In genomic region chr11:99284011-99284410, GRCm38 (mm10) we compare ENCODE assay signal across 33 mouse cellular contexts. TPM values are rescaled to one million over a fixed set of nuclear protein-coding genes. Genes with fewer than 3 reads are reported as not detected.
DNase-seq lines count a peak whose midpoint lies in the region; ATAC-seq lines count a peak whose summit lies in the region.
"Had no signal": no experiment of that assay in that cellular context is flagged by ENCODE, and none has a peak within 500 bp of the region (broad histone marks: within the 10 kb centered on the region; RNA-seq: fewer than 3 reads in every experiment).

No protein-coding gene starts in this region.

- no peaks in the 10 kb centered on the region for H3K36me3 ChIP-seq in forebrain, embryonic 14.5 days (ENCODE audit: control insufficient read depth, insufficient read depth, low read length)
- no peaks in the 10 kb centered on the region for H3K36me3 ChIP-seq in forebrain, embryonic 12.5 days (replicated peaks)
- H3K36me3 ChIP-seq: heart, embryonic 10.5 days; hindbrain, embryonic 15.5 days; kidney, embryonic 15.5 days; midbrain, embryonic 12.5 days; neural tube, embryonic 15.5 days had no signal

- H3K9me3 ChIP-seq in forebrain, embryonic 14.5 days (replicated peaks; ENCODE audit: control insufficient read depth, low read length), result no peaks in the 10 kb centered on the region
- H3K9me3 ChIP-seq in forebrain, embryonic 12.5 days, result no peaks in the 10 kb centered on the region
- H3K9me3 ChIP-seq: heart, embryonic 10.5 days; hindbrain, embryonic 15.5 days; kidney, embryonic 15.5 days; midbrain, embryonic 12.5 days; neural tube, embryonic 15.5 days had no signal

- 60% methylated on average over 5 of the region's 5 CpGs for whole genome bisulfite sequencing in forebrain, embryonic 14.5 days
- WGBS in forebrain, embryonic 12.5 days, result 76% methylated on average over 5 of the region's 5 CpGs

- no peaks in the 10 kb centered on the region for H3K4me1 ChIP-seq in forebrain, embryonic 14.5 days (ENCODE audit: control insufficient read depth, insufficient read depth, low read length)
- H3K4me1 ChIP-seq in forebrain, embryonic 12.5 days, result 0 out of 2 replicates have a peak, but pooled peaks cover 4% of the 10 kb centered on the region
- H3K4me1 ChIP-seq: kidney, embryonic 15.5 days; midbrain, embryonic 12.5 days; neural tube, embryonic 15.5 days had no signal

- no peak overlapping the region for H3K4me2 ChIP-seq in forebrain, embryonic 14.5 days (ENCODE audit: low read length)
- no peak overlapping the region for H3K4me2 ChIP-seq in forebrain, embryonic 12.5 days
- H3K4me2 ChIP-seq: hindbrain, embryonic 15.5 days; kidney, embryonic 15.5 days; liver, embryonic 11.5 days; lung, embryonic 14.5 days; midbrain, embryonic 12.5 days; neural tube, embryonic 15.5 days had no signal

- H3K9ac ChIP-seq in forebrain, embryonic 14.5 days (ENCODE audit: low read length), result no peak overlapping the region
- H3K9ac ChIP-seq in forebrain, embryonic 12.5 days, result no peak overlapping the region
- H3K9ac ChIP-seq: forebrain, postnatal 0 days; hindbrain, embryonic 15.5 days; kidney, embryonic 15.5 days; lung, embryonic 14.5 days; midbrain, embryonic 12.5 days; neural tube, embryonic 15.5 days had no signal

- no peak overlapping the region for H3K4me3 ChIP-seq in forebrain, embryonic 14.5 days (ENCODE audit: low read depth, low read length)
- no peak overlapping the region for H3K4me3 ChIP-seq in forebrain, embryonic 12.5 days (replicated peaks)
- H3K4me3 ChIP-seq: heart, embryonic 10.5 days; hindbrain, embryonic 15.5 days; kidney, embryonic 15.5 days; midbrain, embryonic 12.5 days; neural tube, embryonic 15.5 days had no signal

- H3K27me3 ChIP-seq in forebrain, embryonic 14.5 days (replicated peaks; ENCODE audit: control insufficient read depth, insufficient read depth, low read length), result no peaks in the 10 kb centered on the region
- H3K27me3 ChIP-seq in forebrain, embryonic 12.5 days, result no peaks in the 10 kb centered on the region
- H3K27me3 ChIP-seq: hindbrain, embryonic 15.5 days; kidney, embryonic 15.5 days; midbrain, embryonic 12.5 days; neural tube, embryonic 15.5 days had no signal

- DNase-seq in forebrain, embryonic 14.5 days (ENCODE audit: low spot score), result peak; percentile 37
- DNase-seq in layer of hippocampus, adult 9-11 months, result peak; percentile 29
- no peak for DNase-seq in layer of hippocampus, postnatal 10 days (ENCODE audit: low spot score in 2 of 2)
- peak; percentile 63 for DNase-seq in cerebellum, adult 8-10 months
- DNase-seq in retina, embryonic 14.5 days (ENCODE audit: low spot score), result peak; percentile 43
- DNase-seq in frontal cortex, postnatal 25 days (ENCODE audit: low spot score in 2 of 2), result no peak
- DNase-seq: adrenal gland, postnatal 25 days; embryo, embryonic 11 days; forebrain, postnatal 0 days; kidney, postnatal 4 days; lung, embryonic 14.5 days; right cerebral cortex, postnatal 25 days; thymus, adult 2 months had no signal

- no peak for ATAC-seq in forebrain, embryonic 14.5 days
- no peak for ATAC-seq in forebrain, embryonic 12.5 days (ENCODE audit: low FRiP score)
- ATAC-seq in monocyte, adult 5-6 weeks (replicated peaks; ENCODE audit: insufficient number of reproducible peaks, low FRiP score, low TSS enrichment, poor library complexity, severe bottlenecking), result no peak
- ATAC-seq: forebrain, postnatal 0 days; intestine, postnatal 0 days had no signal

- no peak overlapping the region for H3K27ac ChIP-seq in forebrain, embryonic 14.5 days (ENCODE audit: low read depth, low read length)
- no peak overlapping the region for H3K27ac ChIP-seq in forebrain, embryonic 12.5 days
- H3K27ac ChIP-seq: heart, embryonic 10.5 days; hindbrain, embryonic 15.5 days; kidney, embryonic 15.5 days; midbrain, embryonic 12.5 days; neural tube, embryonic 15.5 days had no signal

RNA-seq across cellular contexts. Expression of gene Krt24, which starts 1.1 kb away (rescaled TPM):
- not detected in 2 replicates for polyA plus RNA-seq in forebrain, embryonic 14.5 days (2014; fragmentation: Nextera tagmentation; extraction: Ambion mirVana)
- polyA plus RNA-seq in forebrain, embryonic 12.5 days (2016; fragmentation: Nextera tagmentation; extraction: Ambion mirVana), result not detected in 2 replicates
- not detected for total RNA-seq in layer of hippocampus, postnatal 10 days (2021)
- not detected in 3 replicates for total RNA-seq in monocyte, adult 5-6 weeks (2017)
- total RNA-seq: adrenal gland, postnatal 25 days; ES-E14; forebrain, postnatal 0 days; gastrocnemius, adult 18-20 months; left cerebral cortex, adult 8-10 months had no signal
- polyA plus RNA-seq: activated CD4-positive, CD25-positive, alpha-beta regulatory T cell, adult 4 months; CD4-positive, CD25-positive, alpha-beta regulatory T cell, adult 4 months; gonadal fat pad, adult 2 months; heart, embryonic 10.5 days; heart, postnatal 0 days; kidney, embryonic 15.5 days; liver, embryonic 11.5 days; lung, embryonic 14.5 days; midbrain, embryonic 12.5 days; neural tube, embryonic 15.5 days; spleen, adult 2 months; urinary bladder, adult 2 months had no signal

RNA-seq across cellular contexts. Expression of gene Krt25, which starts 38.7 kb away (rescaled TPM):
- 0.14 TPM in 1 of 2 replicates, not detected in the other for polyA plus RNA-seq in forebrain, embryonic 14.5 days (2014; fragmentation: Nextera tagmentation; extraction: Ambion mirVana)
- 0.09 and 0.13 TPM in 2 replicates for polyA plus RNA-seq in forebrain, embryonic 12.5 days (2016; fragmentation: Nextera tagmentation; extraction: Ambion mirVana)
- not detected for total RNA-seq in layer of hippocampus, postnatal 10 days (2021)
- not detected in 3 replicates for total RNA-seq in monocyte, adult 5-6 weeks (2017)
- total RNA-seq: adrenal gland, postnatal 25 days; ES-E14; forebrain, postnatal 0 days; left cerebral cortex, adult 8-10 months had no signal
- polyA plus RNA-seq: activated CD4-positive, CD25-positive, alpha-beta regulatory T cell, adult 4 months; CD4-positive, CD25-positive, alpha-beta regulatory T cell, adult 4 months; gonadal fat pad, adult 2 months; heart, embryonic 10.5 days; kidney, embryonic 15.5 days; limb, embryonic 11.5 days; liver, embryonic 11.5 days; lung, embryonic 14.5 days; midbrain, embryonic 12.5 days; spleen, adult 2 months; stomach, embryonic 14.5 days; urinary bladder, adult 2 months had no signal

RNA-seq across cellular contexts. Expression of gene Krt222, which starts 40.1 kb away (rescaled TPM):
- polyA plus RNA-seq in forebrain, embryonic 14.5 days (2014; fragmentation: Nextera tagmentation; extraction: Ambion mirVana), result 1.9 and 2.5 TPM in 2 replicates
- 0.49 and 0.70 TPM in 2 replicates for polyA plus RNA-seq in forebrain, embryonic 12.5 days (2016; fragmentation: Nextera tagmentation; extraction: Ambion mirVana)
- total RNA-seq in layer of hippocampus, postnatal 10 days (2021), result 10 to 100 TPM; 24.0 to 25.7 TPM
- 0.64 to 3.8 TPM (median 1.7 TPM) in 3 replicates for total RNA-seq in monocyte, adult 5-6 weeks (2017)

RNA-seq across cellular contexts. Expression of gene Smarce1, which starts 53.2 kb away (rescaled TPM):
- 214 and 218 TPM in 2 replicates for polyA plus RNA-seq in forebrain, embryonic 14.5 days (2014; fragmentation: Nextera tagmentation; extraction: Ambion mirVana)
- 385 and 396 TPM in 2 replicates for polyA plus RNA-seq in forebrain, embryonic 12.5 days (2016; fragmentation: Nextera tagmentation; extraction: Ambion mirVana)
- 10 to 100 TPM; 90.7 to 93.3 TPM for total RNA-seq in layer of hippocampus, postnatal 10 days (2021)
- 270 to 349 TPM (median 329 TPM) in 3 replicates for total RNA-seq in monocyte, adult 5-6 weeks (2017)

RNA-seq across cellular contexts. Expression of gene Krt26, which starts 53.8 kb away (rescaled TPM):
- polyA plus RNA-seq in forebrain, embryonic 14.5 days (2014; fragmentation: Nextera tagmentation; extraction: Ambion mirVana), result not detected in 2 replicates
- not detected in 2 replicates for polyA plus RNA-seq in forebrain, embryonic 12.5 days (2016; fragmentation: Nextera tagmentation; extraction: Ambion mirVana)
- total RNA-seq in layer of hippocampus, postnatal 10 days (2021), result under 1 TPM; 0.13 to 0.23 TPM
- not detected in 3 replicates for total RNA-seq in monocyte, adult 5-6 weeks (2017)
- total RNA-seq: adrenal gland, postnatal 25 days; ES-E14; gastrocnemius, adult 18-20 months had no signal
- polyA plus RNA-seq: activated CD4-positive, CD25-positive, alpha-beta regulatory T cell, adult 4 months; CD4-positive, CD25-positive, alpha-beta regulatory T cell, adult 4 months; gonadal fat pad, adult 2 months; heart, embryonic 10.5 days; heart, postnatal 0 days; intestine, postnatal 0 days; kidney, embryonic 15.5 days; limb, embryonic 11.5 days; liver, embryonic 11.5 days; lung, embryonic 14.5 days; spleen, adult 2 months; stomach, embryonic 14.5 days; thymus, adult 2 months; urinary bladder, adult 2 months had no signal

Comparison
In these comparisons a context has a peak if more than half of its experiments do, and no peak if none do; other contexts are left out.
1. DNase-seq: peak in forebrain, embryonic 14.5 days (single experiment), layer of hippocampus, adult 9-11 months (single experiment), cerebellum, adult 8-10 months (single experiment) and retina, embryonic 14.5 days (single experiment); none in layer of hippocampus, postnatal 10 days (0 of 2) and frontal cortex, postnatal 25 days (0 of 2).